Mouse (Mus musculus) olfactory bulb, adult 2 months (tissue): ENCODE measurements around the gene Slc22a15. TPM values are rescaled to one million over a fixed set of nuclear protein-coding genes. Genes with fewer than 3 reads are reported as not detected.
"Not testable (repeated sequence)": the region's sequence is repeated elsewhere in the genome, so short reads cannot be mapped to it uniquely, and the experiment has no call there.

Source experiments
- H3K27ac ChIP-seq: fragments of 200-500 bp; 2 replicates; pipeline ENCODE4 v1.5.1; 2012; ENCODE audit warnings: low read depth, low read length; ENCODE audit not compliant: insufficient read depth
- H3K4me1 ChIP-seq: fragments of 200-500 bp; 2 replicates; pipeline ENCODE4 v1.6.1; 2012; ENCODE audit warnings: low read length; ENCODE audit not compliant: control insufficient read depth, insufficient read depth
- H3K4me3 ChIP-seq: fragments of 200-500 bp; 2 replicates; pipeline ENCODE4 v1.5.1; 2012; ENCODE audit warnings: mild to moderate bottlenecking, low read depth, low read length, moderate library complexity; ENCODE audit not compliant: insufficient read depth
- CTCF ChIP-seq: fragments of 200-500 bp; IDR thresholded peaks from 2 replicates; pipeline ENCODE4 v1.5.1; 2012; ENCODE audit warnings: low read depth, mild to moderate bottlenecking, low read length, moderate library complexity; ENCODE audit not compliant: insufficient read depth
- POLR2A ChIP-seq: fragments of 200-500 bp; IDR thresholded peaks from 2 replicates; pipeline ENCODE4 v1.6.1; 2012; ENCODE audit warnings: mild to moderate bottlenecking, low read depth, low read length, moderate library complexity; ENCODE audit not compliant: insufficient read depth
- WGBS: fragments of 180-500 bp; shearing (Covaris S2); methylation state at CpG from one replicate; pipeline ENCODE4 v1.1.7; 2018; 5-methylcytosine and 5-hydroxymethylcytosine counted together
- polyA plus RNA-seq: library from polyadenylated mRNA; stranded (reverse); fragments of >200 nt; gene quantifications from 2 replicates; pipeline ENCODE4 v1.2.4, GENCODE M21; 2012; ENCODE audit warnings: low replicate concordance; ENCODE audit not compliant: missing spikeins, insufficient read depth, insufficient read length

Slc22a15 gene
- polyA plus RNA-seq, 1 experiment: not detected

GRCm38 (mm10) chr3:101829881-101830616, 94.2 kb downstream of the Slc22a15 start:
- WGBS: 83% methylated on average over 10 of the region's 10 CpGs
- Histone ChIP-seq H3K27ac (no peak overlapping the region), H3K4me3 (no peak overlapping the region), H3K4me1 (peaks cover 5% of the 10 kb centered on the region; the same call in 1 of the 2 replicates)
- no peak for TF ChIP-seq CTCF
- TF ChIP-seq POLR2A: no peak

DNA sequence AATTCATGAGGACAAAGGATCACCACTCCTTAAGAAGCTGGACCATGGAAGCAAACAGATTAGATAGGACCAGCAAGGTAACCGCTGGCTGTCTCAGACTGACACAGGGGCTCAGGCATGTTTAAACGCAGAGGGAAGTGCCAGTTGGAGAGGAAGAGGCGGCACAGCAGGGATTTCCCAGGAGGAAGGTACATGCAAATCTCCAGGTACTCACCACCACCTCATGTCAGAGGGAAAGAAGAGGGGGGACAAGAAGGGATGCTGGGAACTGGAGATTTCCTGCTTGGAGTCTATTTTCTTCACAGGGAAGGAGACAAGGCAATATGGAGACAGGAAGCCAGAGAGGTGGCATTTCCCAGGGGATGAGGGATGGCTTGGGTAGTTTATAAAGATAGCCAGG, 95.7 kb downstream of the Slc22a15 start:
- Histone ChIP-seq H3K4me3 (no peak overlapping the region), H3K27ac (no peak overlapping the region), H3K4me1 (peaks cover 5% of the 10 kb centered on the region; the same call in 1 of the 2 replicates)
- 77% methylated on average over 3 of the region's 3 CpGs for WGBS
- TF ChIP-seq CTCF (no peak), POLR2A (no peak)

DNA sequence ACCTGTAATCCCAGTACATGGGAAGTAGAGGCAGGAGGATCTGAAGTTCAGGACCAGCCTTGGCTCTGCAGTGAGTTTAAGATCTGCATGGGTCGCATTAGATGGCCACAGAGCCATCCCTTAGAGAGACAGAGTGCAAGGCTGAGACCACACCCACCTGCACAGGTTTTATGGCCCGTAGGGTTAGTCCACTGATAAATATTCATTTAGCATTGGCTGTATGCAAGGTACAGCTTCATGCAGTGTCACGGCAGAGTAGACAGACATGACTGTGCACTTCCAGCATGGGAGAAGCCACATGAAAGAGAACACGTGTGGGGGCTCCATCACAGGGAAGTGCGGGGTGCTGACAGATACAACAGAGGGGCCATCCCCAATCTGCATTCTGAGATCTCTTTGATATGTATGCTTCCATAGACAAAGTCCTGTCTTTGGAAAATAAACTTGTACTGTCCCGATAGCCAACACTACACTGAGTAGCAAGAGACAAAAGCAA, 97.0 kb downstream of the Slc22a15 start:
- no peak overlapping the region for H3K27ac ChIP-seq
- H3K4me3 ChIP-seq: no peak overlapping the region
- WGBS: 92% methylated on average over 6 of the region's 6 CpGs
- peaks cover 10% of the 10 kb centered on the region; the same call in 1 of the 2 replicates for H3K4me1 ChIP-seq
- no peak for TF ChIP-seq CTCF
- no peak for TF ChIP-seq POLR2A

GRCm38 (mm10) chr3:101824338-101824737, 99.9 kb downstream of the Slc22a15 start:
- H3K4me1 ChIP-seq: peaks cover 5% of the 10 kb centered on the region; the same call in 1 of the 2 replicates
- WGBS: 69% methylated on average over 9 of the region's 9 CpGs

DNA sequence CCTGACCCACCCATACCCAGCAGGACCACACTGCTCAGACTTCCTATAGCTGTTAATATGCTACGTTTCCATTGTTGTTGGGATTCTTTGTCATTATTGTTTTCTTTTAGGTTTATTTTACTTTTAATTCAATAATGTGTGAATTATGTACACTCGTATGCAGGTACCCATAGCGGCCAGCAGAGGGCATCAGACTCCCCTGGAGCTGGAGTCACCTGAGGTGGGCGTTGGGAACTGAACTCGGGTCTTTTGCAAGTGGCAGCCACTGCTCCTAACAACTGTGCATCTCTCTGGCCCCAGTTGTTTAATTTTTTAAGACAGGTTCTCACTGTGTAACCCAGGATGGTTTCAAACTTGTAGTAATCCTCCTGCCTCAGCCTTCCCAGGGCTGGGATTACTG, 102.2 kb downstream of the Slc22a15 start:
- no peak overlapping the region for H3K4me3 ChIP-seq
- no peak overlapping the region for H3K27ac ChIP-seq
- 87% methylated on average over 5 of the region's 5 CpGs for WGBS
- no peak for TF ChIP-seq POLR2A
- TF ChIP-seq CTCF: no peak
- peaks cover 5% of the 10 kb centered on the region; the same call in 1 of the 2 replicates for H3K4me1 ChIP-seq

More at GRCm38 (mm10) chr3:101824338-101824737, 99.9 kb downstream of the Slc22a15 start:
- H3K27ac ChIP-seq: no peak overlapping the region
- TF ChIP-seq CTCF (no peak), POLR2A (no peak)
- no peak overlapping the region for H3K4me3 ChIP-seq

DNA sequence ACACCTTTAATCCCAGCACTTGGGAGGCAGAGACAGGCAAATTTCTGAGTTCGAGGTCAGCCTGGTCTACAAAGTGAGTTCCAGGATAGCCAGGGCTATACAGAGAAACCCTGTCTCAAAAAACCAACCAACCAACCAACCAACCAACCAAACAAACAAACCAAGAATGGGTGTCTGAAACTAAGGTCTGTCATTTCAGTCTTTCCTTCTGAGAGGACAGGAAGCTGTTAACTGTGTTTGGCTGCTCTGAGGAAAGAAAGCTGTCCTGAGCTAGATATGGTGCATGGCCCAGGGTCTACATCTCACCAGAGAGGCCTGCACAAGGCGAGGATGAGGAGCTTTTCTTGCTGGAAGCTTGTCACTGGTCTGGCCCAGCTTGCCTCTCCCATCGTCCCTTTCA, 103.5 kb downstream of the Slc22a15 start:
- not testable (repeated sequence) for H3K4me1 ChIP-seq, H3K4me3 ChIP-seq, H3K27ac ChIP-seq
- 92% methylated on average over 3 of the region's 3 CpGs for WGBS

GRCm38 (mm10) chr3:101816006-101816405, 108.2 kb downstream of the Slc22a15 start:
- 96% methylated on average over 3 of the region's 3 CpGs for WGBS

GRCm38 (mm10) chr3:101814790-101815189, 109.5 kb downstream of the Slc22a15 start:
- WGBS: 92% methylated on average over 9 of the region's 9 CpGs
- H3K4me1 ChIP-seq: peaks cover 5% of the 10 kb centered on the region
- no peak overlapping the region for H3K4me3 ChIP-seq
- TF ChIP-seq CTCF (no peak), POLR2A (no peak)
- H3K27ac ChIP-seq: no peak overlapping the region

More at GRCm38 (mm10) chr3:101816006-101816405, 108.2 kb downstream of the Slc22a15 start:
- peaks cover 5% of the 10 kb centered on the region for H3K4me1 ChIP-seq
- no peak overlapping the region for H3K27ac ChIP-seq
- TF ChIP-seq CTCF: no peak
- TF ChIP-seq POLR2A: no peak
- H3K4me3 ChIP-seq: no peak overlapping the region

- no peak overlapping the region for H3K4me3 ChIP-seq
- 64% methylated on average over 10 of the region's 10 CpGs for WGBS
- no peak overlapping the region for H3K27ac ChIP-seq
- peaks cover 5% of the 10 kb centered on the region for H3K4me1 ChIP-seq
- TF ChIP-seq CTCF (peak; percentile 51), POLR2A (no peak)
These were observed 111.8 kb downstream of the Slc22a15 start for GRCm38 (mm10) chr3:101812341-101812962.
